Mouse (Mus musculus): ENCODE measurements around the gene Hecw2.

GRCm38 (mm10) chr1:54186347-54186746, 8.6 kb downstream of the Hecw2 start:
- TF ChIP-seq CTCF (IDR thresholded peaks at IDR 0.05; ENCODE audit: borderline replicate concordance, insufficient read depth, low read length) (no peak), POLR2A (IDR thresholded peaks at IDR 0.05; ENCODE audit: low read depth, low read length) (no peak)
